Mouse (Mus musculus): ENCODE measurements around the gene Fndc11. TPM values are rescaled to one million over a fixed set of nuclear protein-coding genes. Genes with fewer than 3 reads are reported as not detected.

Gene Fndc11
- total RNA-seq (2014; rRNA removed) (not detected in 2 replicates), polyA plus RNA-seq (2012; rRNA removed) (0.10 and 0.12 TPM in 2 replicates)

DNA sequence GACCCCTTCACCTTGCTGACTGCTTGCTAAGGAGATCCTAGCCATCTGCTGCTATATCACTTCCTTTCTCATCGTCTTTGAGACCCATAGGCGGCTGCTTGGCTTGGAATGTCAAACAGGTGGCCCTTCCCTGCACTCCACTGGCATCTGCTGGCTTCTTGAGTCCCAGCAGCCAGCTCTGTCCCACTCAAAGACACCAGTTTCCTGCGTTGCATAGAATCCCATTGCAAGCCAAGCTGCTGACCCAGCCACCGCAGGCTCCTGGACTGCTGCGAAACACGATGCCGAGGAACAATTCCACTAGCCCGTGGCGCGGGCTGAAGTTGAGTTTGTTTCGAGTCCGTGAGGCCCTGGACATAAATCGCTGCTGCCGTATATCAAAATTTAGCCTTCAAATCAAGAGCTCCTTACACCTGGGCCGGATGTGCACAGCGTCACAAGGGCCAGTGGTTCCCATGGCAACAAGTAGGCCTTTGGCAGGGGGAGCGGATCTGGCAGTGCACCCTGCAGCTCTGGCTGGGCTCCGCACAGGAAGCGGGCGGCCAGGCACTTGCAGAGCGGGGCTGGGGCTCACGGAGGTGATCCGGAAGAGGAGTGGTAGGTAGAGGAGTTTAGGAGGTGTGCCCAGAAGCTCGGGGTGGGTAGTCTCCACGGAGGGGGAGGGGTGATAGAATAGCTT, at the start of gene Fndc11:
Gene Fndc11, plus strand, starts transcription at position 476 of the 679 bp plus-strand sequence.
- Histone ChIP-seq H3K9ac (ENCODE audit: low read depth, low read length) (no peak within 1 kb of the TSS), H3K27me3 (ENCODE audit: control insufficient read depth, insufficient read depth, low read length) (no peaks in the 10 kb centered on the region), H3K4me3 (ENCODE audit: insufficient read depth, low read depth, low read length) (peak within 1 kb of the TSS; percentile 0; the same call in 1 of the 2 replicates), H3K36me3 (ENCODE audit: control insufficient read depth, insufficient read depth, low read length) (no peaks in the 10 kb centered on the region), H3K27ac (replicated peaks; ENCODE audit: insufficient read depth, low read depth, low read length) (no peak within 1 kb of the TSS), H3K79me2 (ENCODE audit: control insufficient read depth, insufficient read depth, low read length) (no peaks in the 10 kb centered on the region), H3K4me1 (ENCODE audit: control insufficient read depth, insufficient read depth, low read length) (peaks cover 2% of the 10 kb centered on the region; the same call in 1 of the 2 replicates)
- peak; percentile 64 for DNase-seq (ENCODE audit: extremely low read depth, low read depth, low spot score)
- WGBS, result 15% methylated on average over 25 of the region's 25 CpGs
- TF ChIP-seq CTCF (IDR thresholded peaks at IDR 0.05; ENCODE audit: low read depth, low read length) (0 out of 2 replicates have a peak, but pooled peaks have one; percentile 8), POLR2A (IDR thresholded peaks at IDR 0.05; ENCODE audit: extremely low read depth, insufficient read depth, low read length) (no peak)

DNA sequence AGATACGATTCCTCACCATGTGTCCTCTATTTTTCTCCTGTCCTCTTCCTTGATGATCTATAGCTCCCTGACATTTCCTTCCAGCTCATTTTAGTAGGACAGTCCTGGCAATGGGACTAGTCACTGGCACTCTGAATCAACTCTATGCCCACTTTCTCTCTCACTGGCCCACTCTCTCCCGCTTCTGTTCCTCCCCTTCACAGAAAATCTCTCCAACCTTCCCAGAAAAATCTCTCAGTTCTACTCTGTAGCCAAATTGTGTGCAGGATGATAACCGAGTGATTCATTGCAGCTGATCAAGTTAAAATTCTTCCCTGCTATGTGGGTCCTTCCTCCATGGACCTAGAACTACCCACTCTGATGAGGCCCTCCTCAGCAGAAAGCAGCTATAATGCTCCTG, 45.2 kb upstream of the Fndc11 start:
- no peak for TF ChIP-seq POLR2A (IDR thresholded peaks at IDR 0.05; ENCODE audit: extremely low read depth, insufficient read depth, low read length)
- TF ChIP-seq CTCF (IDR thresholded peaks at IDR 0.05; ENCODE audit: low read depth, low read length), result no peak
- no peak overlapping the region for H3K4me3 ChIP-seq (ENCODE audit: insufficient read depth, low read depth, low read length)
- no peaks in the 10 kb centered on the region for H3K79me2 ChIP-seq (ENCODE audit: control insufficient read depth, insufficient read depth, low read length)
- no peak overlapping the region for H3K27ac ChIP-seq (replicated peaks; ENCODE audit: insufficient read depth, low read depth, low read length)
- no peaks in the 10 kb centered on the region for H3K27me3 ChIP-seq (ENCODE audit: control insufficient read depth, insufficient read depth, low read length)
- H3K4me1 ChIP-seq (ENCODE audit: control insufficient read depth, insufficient read depth, low read length), result no peaks in the 10 kb centered on the region
- H3K36me3 ChIP-seq (ENCODE audit: control insufficient read depth, insufficient read depth, low read length), result no peaks in the 10 kb centered on the region
- no peak for DNase-seq (ENCODE audit: extremely low read depth, low read depth, low spot score)
- WGBS, result 89% methylated on average over 3 of the region's 3 CpGs
- no peak overlapping the region for H3K9ac ChIP-seq (ENCODE audit: low read depth, low read length)

DNA sequence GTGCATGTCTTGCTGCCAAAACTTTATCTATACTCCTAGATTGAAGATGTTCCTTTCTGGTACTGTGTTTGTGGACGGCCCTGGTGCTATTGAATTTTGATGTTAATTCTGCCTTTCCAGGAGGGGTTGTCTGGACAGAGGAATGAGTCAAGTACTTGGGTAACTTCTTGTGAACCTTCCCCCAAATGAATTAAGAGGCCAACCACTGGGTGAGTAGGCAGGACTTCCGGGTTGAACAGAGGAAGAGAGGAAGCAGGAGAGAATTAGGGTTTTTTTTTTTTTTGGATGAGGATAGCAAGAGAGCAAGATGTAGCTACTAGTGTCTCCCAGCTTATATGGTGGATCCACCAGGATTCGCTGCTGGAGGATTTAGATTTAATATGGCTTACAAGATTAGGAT, 41.8 kb upstream of the Fndc11 start:
- 70% methylated on average over 3 of the region's 3 CpGs for WGBS

DNA sequence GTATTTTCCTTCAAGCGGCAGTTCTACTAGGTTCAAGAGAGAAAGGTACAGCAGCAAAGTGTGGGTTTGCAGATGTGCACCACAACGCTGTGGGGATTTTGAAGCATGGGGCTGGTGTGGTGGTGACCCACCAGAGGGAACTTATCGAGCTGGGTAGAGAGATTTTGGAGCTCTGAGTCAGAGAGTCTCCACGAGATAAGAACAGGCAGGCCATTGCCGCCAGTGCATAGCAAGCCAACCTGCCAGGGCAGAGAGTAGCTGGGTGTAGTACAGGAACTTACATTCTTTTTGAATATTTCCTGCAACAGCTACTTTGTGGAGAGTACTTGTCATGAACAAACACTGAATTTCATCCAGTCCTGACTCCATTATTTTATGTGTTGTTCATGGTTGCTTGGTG, 41.3 kb upstream of the Fndc11 start:
- H3K9ac ChIP-seq (ENCODE audit: low read depth, low read length), result no peak overlapping the region
- no peaks in the 10 kb centered on the region for H3K36me3 ChIP-seq (ENCODE audit: control insufficient read depth, insufficient read depth, low read length)
- H3K27ac ChIP-seq (replicated peaks; ENCODE audit: insufficient read depth, low read depth, low read length), result no peak overlapping the region
- H3K27me3 ChIP-seq (ENCODE audit: control insufficient read depth, insufficient read depth, low read length), result no peaks in the 10 kb centered on the region
- no peak for DNase-seq (ENCODE audit: extremely low read depth, low read depth, low spot score)
- WGBS, result 84% methylated on average over 5 of the region's 5 CpGs
- no peak overlapping the region for H3K4me3 ChIP-seq (ENCODE audit: insufficient read depth, low read depth, low read length)
- H3K79me2 ChIP-seq (ENCODE audit: control insufficient read depth, insufficient read depth, low read length), result no peaks in the 10 kb centered on the region
- H3K4me1 ChIP-seq (ENCODE audit: control insufficient read depth, insufficient read depth, low read length), result no peaks in the 10 kb centered on the region
- TF ChIP-seq CTCF (IDR thresholded peaks at IDR 0.05; ENCODE audit: low read depth, low read length) (no peak), POLR2A (IDR thresholded peaks at IDR 0.05; ENCODE audit: extremely low read depth, insufficient read depth, low read length) (no peak)

More for the DNA sequence above, 41.8 kb upstream of the Fndc11 start:
- Histone ChIP-seq H3K27ac (replicated peaks; ENCODE audit: insufficient read depth, low read depth, low read length) (no peak overlapping the region), H3K27me3 (ENCODE audit: control insufficient read depth, insufficient read depth, low read length) (no peaks in the 10 kb centered on the region), H3K79me2 (ENCODE audit: control insufficient read depth, insufficient read depth, low read length) (no peaks in the 10 kb centered on the region), H3K9ac (ENCODE audit: low read depth, low read length) (no peak overlapping the region), H3K4me1 (ENCODE audit: control insufficient read depth, insufficient read depth, low read length) (no peaks in the 10 kb centered on the region), H3K4me3 (ENCODE audit: insufficient read depth, low read depth, low read length) (no peak overlapping the region), H3K36me3 (ENCODE audit: control insufficient read depth, insufficient read depth, low read length) (no peaks in the 10 kb centered on the region)
- no peak for TF ChIP-seq CTCF (IDR thresholded peaks at IDR 0.05; ENCODE audit: low read depth, low read length)
- TF ChIP-seq POLR2A (IDR thresholded peaks at IDR 0.05; ENCODE audit: extremely low read depth, insufficient read depth, low read length), result no peak
- DNase-seq (ENCODE audit: extremely low read depth, low read depth, low spot score), result no peak

DNA sequence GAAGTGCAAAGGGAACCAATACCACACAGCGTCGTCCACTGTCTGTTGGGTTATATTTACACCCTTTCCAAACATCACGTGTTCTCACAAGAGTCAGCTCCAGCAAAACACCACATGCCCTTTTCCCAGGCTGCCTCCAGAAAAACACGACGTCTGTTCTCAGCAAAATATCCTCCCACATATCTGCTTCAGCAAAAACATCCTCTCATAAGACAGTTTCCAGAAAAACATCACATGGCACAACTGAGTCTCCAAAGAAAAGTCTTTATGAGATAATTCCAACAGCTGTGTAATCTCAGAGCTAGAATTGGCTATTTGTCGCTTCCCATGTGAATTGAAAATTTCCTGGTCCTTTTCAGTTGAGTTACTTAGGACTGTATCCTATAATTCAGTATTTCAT, 38.9 kb upstream of the Fndc11 start:
- no peak for DNase-seq (ENCODE audit: extremely low read depth, low read depth, low spot score)
- no peaks in the 10 kb centered on the region for H3K4me1 ChIP-seq (ENCODE audit: control insufficient read depth, insufficient read depth, low read length)
- no peak overlapping the region for H3K4me3 ChIP-seq (ENCODE audit: insufficient read depth, low read depth, low read length)
- WGBS, result 54% methylated on average over 6 of the region's 6 CpGs
- no peak for TF ChIP-seq POLR2A (IDR thresholded peaks at IDR 0.05; ENCODE audit: extremely low read depth, insufficient read depth, low read length)
- no peak for TF ChIP-seq CTCF (IDR thresholded peaks at IDR 0.05; ENCODE audit: low read depth, low read length)
- H3K27ac ChIP-seq (replicated peaks; ENCODE audit: insufficient read depth, low read depth, low read length), result no peak overlapping the region
- H3K27me3 ChIP-seq (ENCODE audit: control insufficient read depth, insufficient read depth, low read length), result no peaks in the 10 kb centered on the region
- no peak overlapping the region for H3K9ac ChIP-seq (ENCODE audit: low read depth, low read length)
- H3K79me2 ChIP-seq (ENCODE audit: control insufficient read depth, insufficient read depth, low read length), result no peaks in the 10 kb centered on the region
- no peaks in the 10 kb centered on the region for H3K36me3 ChIP-seq (ENCODE audit: control insufficient read depth, insufficient read depth, low read length)

DNA sequence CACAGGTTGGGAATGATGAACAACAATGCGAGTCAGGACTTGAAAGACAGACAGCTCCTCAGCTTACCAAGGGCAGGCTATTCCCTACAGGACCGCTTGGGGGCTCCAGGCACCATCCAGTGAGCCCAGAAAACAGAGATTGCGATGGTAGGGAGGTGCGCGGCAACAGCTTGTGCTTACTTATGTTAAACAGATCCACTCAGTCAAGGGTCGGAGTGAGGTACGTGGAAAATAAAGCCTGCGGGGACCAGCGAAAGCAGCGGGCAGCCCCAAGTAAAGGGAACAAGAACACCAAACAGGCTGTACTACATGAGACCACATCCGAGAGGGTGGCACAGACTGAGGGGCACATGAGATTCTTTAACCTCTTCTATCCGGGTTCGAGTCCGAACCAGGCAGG, 33.2 kb upstream of the Fndc11 start:
- Histone ChIP-seq H3K36me3 (ENCODE audit: control insufficient read depth, insufficient read depth, low read length) (no peaks in the 10 kb centered on the region), H3K27ac (replicated peaks; ENCODE audit: insufficient read depth, low read depth, low read length) (peak overlapping the region; percentile 85), H3K4me1 (ENCODE audit: control insufficient read depth, insufficient read depth, low read length) (peaks cover 15% of the 10 kb centered on the region), H3K9ac (ENCODE audit: low read depth, low read length) (peak overlapping the region; percentile 65), H3K79me2 (ENCODE audit: control insufficient read depth, insufficient read depth, low read length) (no peaks in the 10 kb centered on the region), H3K27me3 (ENCODE audit: control insufficient read depth, insufficient read depth, low read length) (no peaks in the 10 kb centered on the region), H3K4me3 (ENCODE audit: insufficient read depth, low read depth, low read length) (peak overlapping the region; percentile 45)
- TF ChIP-seq POLR2A (IDR thresholded peaks at IDR 0.05; ENCODE audit: extremely low read depth, insufficient read depth, low read length), result 0 out of 2 replicates have a peak, but pooled peaks have one; percentile 4
- TF ChIP-seq CTCF (IDR thresholded peaks at IDR 0.05; ENCODE audit: low read depth, low read length), result peak; percentile 98
- peak; percentile 80 for DNase-seq (ENCODE audit: extremely low read depth, low read depth, low spot score)
- under 1% methylated on average over 14 of the region's 14 CpGs for WGBS
